Mouse (Mus musculus) myocyte (in vitro differentiated cells): ENCODE results near the gene Mad1l1.

ENCODE experiments used
- MAX ChIP-seq: IDR thresholded peaks from one replicate; pipeline ENCODE4 v1.6.1; 2011; ENCODE audit warnings: low read depth, mild to moderate bottlenecking, control low read depth
- MYOD1 ChIP-seq, 3 experiments: IDR thresholded peaks; one replicate each; pipeline ENCODE4 v1.6.1; 2011; ENCODE audit warnings: control low read depth in 2 of 3, low read depth in 2 of 3, mild to moderate bottlenecking in 2 of 3, moderate library complexity in 1 of 3; ENCODE audit not compliant: insufficient read length in 2 of 3, control insufficient read depth in 1 of 3
- MYOG ChIP-seq, 3 experiments: IDR thresholded peaks; one replicate each; pipeline ENCODE4 v1.6.1; 2011; ENCODE audit warnings: control low read depth in 2 of 3, low read depth in 2 of 3, mild to moderate bottlenecking in 2 of 3; ENCODE audit not compliant: insufficient read length in 2 of 3, control insufficient read depth in 1 of 3, insufficient read depth in 1 of 3
- POLR2A ChIP-seq: IDR thresholded peaks from one replicate; pipeline ENCODE4 v1.6.1; 2011; ENCODE audit warnings: low read depth, mild to moderate bottlenecking, control low read depth, moderate library complexity; ENCODE audit not compliant: insufficient read length
- POLR2AphosphoS2 ChIP-seq: IDR thresholded peaks from one replicate; pipeline ENCODE4 v1.6.1; 2011; ENCODE audit warnings: low read depth, control low read depth; ENCODE audit not compliant: insufficient read length
- USF1 ChIP-seq: IDR thresholded peaks from one replicate; pipeline ENCODE4 v1.6.1; 2011; ENCODE audit warnings: low read depth, mild to moderate bottlenecking, control low read depth, moderate library complexity

- TF ChIP-seq POLR2AphosphoS2 (no peak), POLR2A (no peak), MAX (no peak), MYOG (IDR thresholded peaks at IDR 0.05; ENCODE audit: control insufficient read depth in 1 of 3, insufficient read depth in 1 of 3, insufficient read length in 2 of 3, low read depth in 2 of 3) (no peak), MYOD1 (IDR thresholded peaks at IDR 0.05; ENCODE audit: control insufficient read depth in 1 of 3, insufficient read length in 2 of 3, low read depth in 2 of 3) (no peak), USF1 (no peak)
These were observed 66.1 kb downstream of the Mad1l1 start for GRCm38 (mm10) chr5:140255265-140255664.
